ENCODE assay signal across 8 mouse cellular contexts in genomic region chr10:57487201-57487600, GRCm38 (mm10). TPM values are rescaled to one million over a fixed set of nuclear protein-coding genes. Genes with fewer than 3 reads are reported as not detected.
DNase-seq lines count a peak whose midpoint lies in the region; ATAC-seq and TF ChIP-seq lines count a peak whose summit lies in the region.

No protein-coding gene starts in this region.

- H3K4me1 ChIP-seq in heart, embryonic 10.5 days: peaks cover 4% of the 10 kb centered on the region
- H3K4me1 ChIP-seq in intestine, embryonic 14.5 days (replicated peaks; ENCODE audit: control insufficient read depth, insufficient read depth, low read length): peaks cover 11% of the 10 kb centered on the region
- H3K4me1 ChIP-seq in neural tube, embryonic 11.5 days (ENCODE audit: control insufficient read depth, insufficient read depth, low read length): peaks cover 5% of the 10 kb centered on the region; the same call in 1 of the 2 replicates

- no peak for ATAC-seq in intestine, embryonic 14.5 days (replicated peaks; ENCODE audit: low FRiP score, low TSS enrichment, low read depth)
- ATAC-seq in neural tube, embryonic 11.5 days (ENCODE audit: insufficient read depth, low FRiP score, low TSS enrichment): peak; percentile 54

- peaks cover 5% of the 10 kb centered on the region; the same call in 1 of the 2 replicates for H3K36me3 ChIP-seq in heart, embryonic 10.5 days
- H3K36me3 ChIP-seq in C2C12 (ENCODE audit: control insufficient read depth, insufficient read depth): no peaks in the 10 kb centered on the region
- no peaks in the 10 kb centered on the region for H3K36me3 ChIP-seq in intestine, embryonic 14.5 days (ENCODE audit: control insufficient read depth, insufficient read depth, low read length)
- no peaks in the 10 kb centered on the region for H3K36me3 ChIP-seq in neural tube, embryonic 11.5 days (ENCODE audit: control insufficient read depth, insufficient read depth, low read length)

- H3K9me3 ChIP-seq in heart, embryonic 10.5 days: no peaks in the 10 kb centered on the region
- H3K9me3 ChIP-seq in intestine, embryonic 14.5 days (ENCODE audit: control insufficient read depth, low read length): no peaks in the 10 kb centered on the region
- H3K9me3 ChIP-seq in neural tube, embryonic 11.5 days (ENCODE audit: control insufficient read depth, low read length): no peaks in the 10 kb centered on the region

- no peak for DNase-seq in heart, embryonic 10.5 days (ENCODE audit: low spot score)
- no peak for DNase-seq in heart, adult 8-10 months (ENCODE audit: low spot score)
- DNase-seq in embryo, embryonic 11 days: peak; percentile 85
- peak; percentile 70 for DNase-seq in intestine, embryonic 14.5 days (ENCODE audit: low spot score)
- DNase-seq in neural tube, embryonic 11.5 days (ENCODE audit: low spot score): peak; percentile 66
- no peak for DNase-seq in frontal cortex, postnatal 25 days (ENCODE audit: low spot score in 2 of 2)
- no peak for DNase-seq in spleen, postnatal 14 days (ENCODE audit: low spot score in 2 of 2)

- H3ac ChIP-seq in C2C12 (ENCODE audit: control insufficient read depth, insufficient read length, low read depth): peak overlapping the region; percentile 35

- H3K79me2 ChIP-seq in C2C12 (ENCODE audit: control insufficient read depth, insufficient read depth): peaks cover 58% of the 10 kb centered on the region

- no peak for TF ChIP-seq CTCF in C2C12 (IDR thresholded peaks at IDR 0.05; ENCODE audit: control insufficient read depth, insufficient read depth, insufficient read length)

- peak overlapping the region; percentile 96 for H3K9ac ChIP-seq in intestine, embryonic 14.5 days (ENCODE audit: low read length)
- H3K9ac ChIP-seq in neural tube, embryonic 11.5 days (ENCODE audit: low read length): peak overlapping the region; percentile 99

- H3K4me3 ChIP-seq in heart, embryonic 10.5 days: peak overlapping the region; percentile 94
- peak overlapping the region; percentile 59 for H3K4me3 ChIP-seq in C2C12 (ENCODE audit: insufficient read depth, poor library complexity, severe bottlenecking)
- H3K4me3 ChIP-seq in intestine, embryonic 14.5 days (ENCODE audit: low read depth, low read length): peak overlapping the region; percentile 94
- H3K4me3 ChIP-seq in neural tube, embryonic 11.5 days (ENCODE audit: low read depth, low read length): peak overlapping the region; percentile 92

- 2% methylated on average over 8 of the region's 8 CpGs for WGBS in heart, embryonic 10.5 days
- WGBS in intestine, embryonic 14.5 days: 2% methylated on average over 8 of the region's 8 CpGs
- 3% methylated on average over 8 of the region's 8 CpGs for WGBS in neural tube, embryonic 11.5 days

- H3K4me2 ChIP-seq in intestine, embryonic 14.5 days (ENCODE audit: low read length): peak overlapping the region; percentile 79
- peak overlapping the region; percentile 50 for H3K4me2 ChIP-seq in neural tube, embryonic 11.5 days (ENCODE audit: low read depth)

- H3K79me3 ChIP-seq in C2C12 (ENCODE audit: low read depth): peaks cover 36% of the 10 kb centered on the region

- H3K27ac ChIP-seq in heart, embryonic 10.5 days: peak overlapping the region; percentile 98
- H3K27ac ChIP-seq in intestine, embryonic 14.5 days (ENCODE audit: low read depth): peak overlapping the region; percentile 97; the same call in 1 of the 2 replicates
- peak overlapping the region; percentile 98 for H3K27ac ChIP-seq in neural tube, embryonic 11.5 days (ENCODE audit: low read depth, low read length)

- H3K27me3 ChIP-seq in heart, embryonic 10.5 days (ENCODE audit: insufficient read depth, poor library complexity, severe bottlenecking): no peaks in the 10 kb centered on the region
- H3K27me3 ChIP-seq in C2C12 (ENCODE audit: control insufficient read depth, insufficient read depth, insufficient read length): no peaks in the 10 kb centered on the region
- no peaks in the 10 kb centered on the region for H3K27me3 ChIP-seq in intestine, embryonic 14.5 days (replicated peaks; ENCODE audit: control insufficient read depth, insufficient read depth, low read length)
- H3K27me3 ChIP-seq in neural tube, embryonic 11.5 days (ENCODE audit: control insufficient read depth, insufficient read depth, low read length): no peaks in the 10 kb centered on the region

TF ChIP-seq in C2C12, 6 proteins besides CTCF, POLR2A, EP300 and RAD21:
- TF ChIP-seq MYOD1 (IDR thresholded peaks at IDR 0.05; ENCODE audit: control insufficient read depth, insufficient read length, low read depth) (no peak), CEBPB (IDR thresholded peaks at IDR 0.05; ENCODE audit: low read depth) (no peak), MYOG (IDR thresholded peaks at IDR 0.05; ENCODE audit: control insufficient read depth, extremely low read depth, insufficient read length) (no peak), MAX (IDR thresholded peaks at IDR 0.05) (no peak), USF1 (IDR thresholded peaks at IDR 0.05; ENCODE audit: low read depth) (no peak), FOSL1 (IDR thresholded peaks at IDR 0.05; ENCODE audit: insufficient read depth, low read length, poor library complexity, severe bottlenecking) (no peak)

RNA-seq across cellular contexts. Expression of gene Hsf2, which starts 1.0 kb away (rescaled TPM):
- 25.2 and 27.2 TPM in 2 replicates for polyA plus RNA-seq in heart, embryonic 10.5 days (2016; fragmentation: Nextera tagmentation; extraction: Ambion mirVana)
- total RNA-seq in heart, adult 8-10 months (2022): 10 to 100 TPM; 13.7 to 16.6 (median 15.1) TPM
- polyA plus RNA-seq in C2C12 (2012; fragmentation: generic; extraction: Trizol): 8.2 TPM
- polyA plus RNA-seq in intestine, embryonic 14.5 days (2014; fragmentation: Nextera tagmentation; extraction: Ambion mirVana): 25.2 and 29.0 TPM in 2 replicates
- polyA plus RNA-seq in neural tube, embryonic 11.5 days (2014; fragmentation: Nextera tagmentation; extraction: Ambion mirVana): 58.2 and 60.2 TPM in 2 replicates

RNA-seq across cellular contexts. Expression of gene Serinc1, which starts 45.1 kb away (rescaled TPM):
- 142 and 159 TPM in 2 replicates for polyA plus RNA-seq in heart, embryonic 10.5 days (2016; fragmentation: Nextera tagmentation; extraction: Ambion mirVana)
- 100 to 1,000 TPM; 269 to 313 (median 271) TPM for total RNA-seq in heart, adult 8-10 months (2022)
- polyA plus RNA-seq in C2C12 (2012; fragmentation: generic; extraction: Trizol): 46.7 TPM
- polyA plus RNA-seq in intestine, embryonic 14.5 days (2014; fragmentation: Nextera tagmentation; extraction: Ambion mirVana): 137 and 149 TPM in 2 replicates
- polyA plus RNA-seq in neural tube, embryonic 11.5 days (2014; fragmentation: Nextera tagmentation; extraction: Ambion mirVana): 258 and 268 TPM in 2 replicates

Comparison
In these comparisons a context has a peak if more than half of its experiments do, and no peak if none do; other contexts are left out.
1. DNase-seq: peak in embryo, embryonic 11 days (single experiment), intestine, embryonic 14.5 days (single experiment) and neural tube, embryonic 11.5 days (single experiment); none in heart, embryonic 10.5 days (single experiment), heart, adult 8-10 months (single experiment), frontal cortex, postnatal 25 days (0 of 2) and spleen, postnatal 14 days (0 of 2).
2. Peak in every context shown above with its lines, with median percentiles within 50 percentile points of each other: H3K27ac ChIP-seq and H3K4me3 ChIP-seq.